Mouse (Mus musculus): ENCODE data around the gene Zfp652. TPM values are rescaled to one million over a fixed set of nuclear protein-coding genes. Genes with fewer than 3 reads are reported as not detected.

Zfp652 gene
- polyA plus RNA-seq, 2 experiments from 2014 or later = 15.1 to 21.3 TPM

- ATAC-seq = no peak
Measured at GRCm38 (mm10) chr11:95811741-95812140, 99.3 kb downstream of the Zfp652 start.

DNA sequence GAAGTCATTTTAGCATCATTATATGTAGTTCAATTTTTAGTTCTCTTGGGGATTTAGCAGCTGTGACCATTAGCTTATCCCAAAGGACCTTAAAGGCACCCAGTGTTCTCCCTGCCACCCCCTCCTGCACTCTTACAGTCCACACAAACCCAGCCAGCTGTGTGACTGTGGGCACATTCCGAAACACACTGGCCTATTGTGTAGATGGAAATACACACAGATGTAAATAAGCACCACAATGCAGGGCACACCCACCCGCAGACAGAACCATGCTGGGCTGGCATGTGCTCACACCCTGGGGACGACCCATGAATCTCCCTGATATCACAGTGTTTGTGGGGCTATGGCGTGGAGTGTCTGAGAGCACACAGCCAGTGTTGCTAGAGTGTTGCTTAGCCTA, 99.8 kb downstream of the Zfp652 start:
- no peak for ATAC-seq

GRCm38 (mm10) chr11:95814101-95814500, 101.6 kb downstream of the Zfp652 start:
- no peak for ATAC-seq

GRCm38 (mm10) chr11:95814857-95815256, 102.4 kb downstream of the Zfp652 start:
- no peak for ATAC-seq

DNA sequence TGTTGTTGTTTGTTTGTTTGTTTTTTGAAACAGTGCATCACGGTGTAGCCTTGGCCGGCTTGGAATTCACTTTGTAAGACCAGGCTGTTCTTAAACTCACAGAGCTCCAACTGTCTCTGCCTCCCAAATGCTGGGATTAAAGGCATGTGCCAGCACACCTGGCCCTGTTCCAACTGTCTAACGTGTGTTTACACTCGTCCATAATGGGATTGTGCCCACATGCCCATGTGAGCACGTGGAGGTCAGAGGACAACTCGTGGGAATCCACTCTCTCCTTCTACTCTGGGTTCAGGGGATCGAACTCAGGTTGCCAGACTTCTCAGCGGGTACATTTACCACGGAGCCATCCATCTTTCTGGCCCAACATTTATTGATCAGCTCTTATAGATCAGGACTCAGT, 102.9 kb downstream of the Zfp652 start:
- ATAC-seq = no peak

GRCm38 (mm10) chr11:95819138-95819537, 106.7 kb downstream of the Zfp652 start:
- ATAC-seq = no peak

DNA sequence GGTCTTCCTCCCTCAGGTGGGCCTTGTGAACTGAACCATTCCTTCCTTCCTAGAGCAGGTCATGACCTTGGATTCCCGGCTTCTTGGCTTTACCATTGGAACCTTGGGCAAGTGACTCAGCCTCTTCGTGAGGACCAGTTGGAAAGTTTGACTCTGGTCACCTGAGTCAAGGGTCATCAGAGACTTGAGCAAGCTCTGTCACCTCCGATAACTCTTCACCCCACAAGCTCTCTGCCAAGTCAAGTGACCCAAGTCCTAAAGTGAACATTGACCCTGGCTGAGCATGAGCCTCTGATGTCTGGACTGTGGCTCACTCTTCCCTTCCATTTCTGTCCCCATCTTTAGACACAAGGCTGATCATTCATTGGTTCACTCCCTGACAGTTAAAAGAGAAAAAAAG, 109.0 kb downstream of the Zfp652 start:
- no peak for ATAC-seq

DNA sequence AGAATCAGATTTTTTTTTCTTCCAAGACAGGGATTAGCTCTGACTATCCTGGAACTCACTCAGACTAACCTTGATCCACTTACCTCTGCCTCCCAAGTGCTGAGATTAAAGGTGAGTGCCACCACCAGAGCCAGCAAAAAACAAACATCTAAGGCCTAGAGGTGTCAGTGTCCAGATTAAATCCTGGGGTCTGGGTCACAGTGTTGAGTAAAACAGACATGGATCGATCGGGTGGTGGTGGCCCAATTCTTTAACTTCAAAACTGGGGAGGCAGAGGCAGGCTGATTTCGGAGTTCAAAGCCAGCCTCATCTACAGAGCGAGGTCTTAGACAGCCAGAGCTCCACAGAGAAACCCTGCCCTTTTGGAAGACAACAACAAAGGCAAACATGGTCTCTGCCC, 110.0 kb downstream of the Zfp652 start:
- no peak for ATAC-seq

- peak; percentile 88 for ATAC-seq
Measured at GRCm38 (mm10) chr11:95824071-95824876, 111.8 kb downstream of the Zfp652 start, which contains the start of gene Phospho1. TSS of gene Phospho1 (plus strand) at chr11:95824499.

DNA sequence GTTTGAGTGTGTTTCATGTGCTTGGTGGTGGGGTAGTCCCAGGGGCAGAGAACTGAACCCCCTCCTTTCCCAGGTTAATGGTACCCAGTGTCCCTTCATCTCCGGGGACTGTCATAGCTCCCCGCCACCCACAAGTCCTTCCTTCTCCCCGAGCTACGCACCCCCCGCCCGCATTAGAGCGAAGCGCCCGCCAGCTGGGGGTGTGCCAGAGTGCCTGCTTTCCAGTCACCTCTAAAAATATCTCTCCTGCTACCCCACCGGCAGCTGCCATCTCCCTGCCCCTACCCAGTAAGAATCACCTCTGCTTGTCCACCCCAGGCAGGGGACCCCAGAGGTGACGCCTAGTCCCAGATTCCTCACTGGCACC, 112.4 kb downstream of the Zfp652 start:
- ATAC-seq = no peak

GRCm38 (mm10) chr11:95825625-95826024, 113.2 kb downstream of the Zfp652 start:
- ATAC-seq = no peak

GRCm38 (mm10) chr11:95826317-95827167, 114.1 kb downstream of the Zfp652 start:
- ATAC-seq = no peak

DNA sequence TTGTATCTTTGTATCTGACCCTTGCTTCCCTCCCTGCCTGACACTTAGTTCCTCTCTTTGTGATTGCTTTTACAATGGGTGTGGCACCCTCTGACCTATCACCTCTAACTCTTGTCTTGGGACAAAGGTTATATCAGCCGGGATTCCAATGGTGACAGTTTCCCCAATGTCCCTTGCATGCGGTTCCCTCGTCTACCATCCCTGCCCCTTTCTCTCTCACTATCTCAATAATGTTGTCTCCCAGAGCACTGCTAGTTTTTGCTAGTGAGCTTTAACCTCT, 114.6 kb downstream of the Zfp652 start:
- no peak for ATAC-seq

- no peak for ATAC-seq
Measured at GRCm38 (mm10) chr11:95827464-95828085, 115.1 kb downstream of the Zfp652 start.

- no peak for ATAC-seq
Measured at GRCm38 (mm10) chr11:95828181-95828964, 115.9 kb downstream of the Zfp652 start.

- no peak for ATAC-seq
Measured at GRCm38 (mm10) chr11:95829526-95830050, 117.1 kb downstream of the Zfp652 start.

GRCm38 (mm10) chr11:95830411-95831275, 118.2 kb downstream of the Zfp652 start:
- ATAC-seq = no peak

DNA sequence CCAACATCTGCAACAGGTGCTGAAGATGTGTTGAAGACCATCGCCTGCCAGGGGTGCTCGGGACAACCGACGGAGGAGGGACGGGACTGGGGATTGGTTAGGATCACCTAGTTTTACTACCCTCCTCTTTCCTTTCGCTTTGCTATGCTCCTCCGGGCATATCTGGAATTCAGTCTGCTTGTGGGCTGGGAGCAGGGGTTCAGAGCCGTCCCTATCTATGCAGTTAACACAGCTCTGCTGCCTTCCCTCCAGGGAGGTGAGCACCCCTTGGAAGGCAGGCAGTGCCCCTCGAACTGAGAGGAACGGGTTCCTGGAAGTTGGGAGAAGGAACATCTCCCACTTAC, 118.8 kb downstream of the Zfp652 start:
- no peak for ATAC-seq

DNA sequence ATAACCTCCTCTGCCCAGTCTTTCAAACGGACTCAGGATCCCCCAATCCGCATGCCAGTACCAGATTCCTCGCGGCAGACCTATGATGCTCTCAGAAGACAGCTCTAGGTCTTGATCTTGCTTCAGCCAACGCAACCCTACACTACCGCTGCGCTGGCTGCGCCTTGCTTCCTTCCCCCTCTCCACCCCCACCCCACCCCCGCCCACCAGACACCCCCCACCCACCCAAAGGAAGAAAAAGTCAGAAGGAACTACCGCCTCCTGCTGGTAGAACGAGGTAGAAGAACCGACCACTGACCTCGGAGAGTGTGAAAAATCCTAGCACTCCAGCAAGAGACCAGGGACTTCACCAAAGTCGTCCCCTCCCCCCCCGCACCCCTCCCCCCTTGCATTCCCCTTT, 119.2 kb downstream of the Zfp652 start:
- no peak for ATAC-seq

GRCm38 (mm10) chr11:95832129-95833005, 119.9 kb downstream of the Zfp652 start:
- no peak for ATAC-seq

All from CD4-positive, CD25-positive, alpha-beta regulatory T cell, adult 4 months (primary cell).